Mouse (Mus musculus): ENCODE measurements around the gene Eml4. TPM values are rescaled to one million over a fixed set of nuclear protein-coding genes. Genes with fewer than 3 reads are reported as not detected.

Eml4 gene
- polyA plus RNA-seq, 1 experiment = 0.95 TPM

- H3K27me3 ChIP-seq (replicated peaks) = peaks cover 46% of the 10 kb centered on the region
- peaks cover 56% of the 10 kb centered on the region for H3K4me1 ChIP-seq
- no peaks in the 10 kb centered on the region for H3K36me3 ChIP-seq (replicated peaks; ENCODE audit: low read length)
- no peak overlapping the region for H3K4me3 ChIP-seq (replicated peaks)
- peaks cover 3% of the 10 kb centered on the region for H3K9me3 ChIP-seq
- no peak for TF ChIP-seq GATA1 (IDR thresholded peaks at IDR 0.05; ENCODE audit: borderline replicate concordance, low read length)
- no peak for TF ChIP-seq FLI1 (IDR thresholded peaks at IDR 0.05; ENCODE audit: low read length)
These were observed 37.6 kb upstream of the Eml4 start for GRCm38 (mm10) chr17:83313046-83313689.

DNA sequence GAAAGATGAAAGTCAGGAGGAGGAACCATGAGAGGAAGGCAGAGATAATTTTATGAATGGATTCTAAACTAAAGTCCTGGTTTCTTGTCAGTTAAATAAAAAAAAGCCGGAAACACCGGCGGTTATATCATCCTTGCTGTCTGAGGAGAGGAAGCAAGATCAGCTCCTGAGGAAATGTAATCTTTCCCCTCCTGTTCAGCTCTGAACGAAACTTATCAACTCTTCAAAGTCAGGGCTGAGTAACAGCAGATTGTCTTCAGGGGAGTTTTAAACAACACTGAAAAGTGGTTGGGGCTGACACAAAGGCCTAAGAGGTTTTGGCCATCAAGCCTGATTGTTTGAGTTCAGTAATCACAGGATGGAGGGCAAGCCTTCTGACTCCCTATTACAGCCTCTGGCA, 35.3 kb upstream of the Eml4 start:
- no peak overlapping the region for H3K4me3 ChIP-seq (replicated peaks)
- no peaks in the 10 kb centered on the region for H3K36me3 ChIP-seq (replicated peaks; ENCODE audit: low read length)
- H3K27me3 ChIP-seq (replicated peaks) = peaks cover 39% of the 10 kb centered on the region
- peaks cover 51% of the 10 kb centered on the region for H3K4me1 ChIP-seq
- TF ChIP-seq GATA1 (IDR thresholded peaks at IDR 0.05; ENCODE audit: borderline replicate concordance, low read length) = no peak
- no peak for TF ChIP-seq FLI1 (IDR thresholded peaks at IDR 0.05; ENCODE audit: low read length)
- peaks cover 9% of the 10 kb centered on the region for H3K9me3 ChIP-seq

DNA sequence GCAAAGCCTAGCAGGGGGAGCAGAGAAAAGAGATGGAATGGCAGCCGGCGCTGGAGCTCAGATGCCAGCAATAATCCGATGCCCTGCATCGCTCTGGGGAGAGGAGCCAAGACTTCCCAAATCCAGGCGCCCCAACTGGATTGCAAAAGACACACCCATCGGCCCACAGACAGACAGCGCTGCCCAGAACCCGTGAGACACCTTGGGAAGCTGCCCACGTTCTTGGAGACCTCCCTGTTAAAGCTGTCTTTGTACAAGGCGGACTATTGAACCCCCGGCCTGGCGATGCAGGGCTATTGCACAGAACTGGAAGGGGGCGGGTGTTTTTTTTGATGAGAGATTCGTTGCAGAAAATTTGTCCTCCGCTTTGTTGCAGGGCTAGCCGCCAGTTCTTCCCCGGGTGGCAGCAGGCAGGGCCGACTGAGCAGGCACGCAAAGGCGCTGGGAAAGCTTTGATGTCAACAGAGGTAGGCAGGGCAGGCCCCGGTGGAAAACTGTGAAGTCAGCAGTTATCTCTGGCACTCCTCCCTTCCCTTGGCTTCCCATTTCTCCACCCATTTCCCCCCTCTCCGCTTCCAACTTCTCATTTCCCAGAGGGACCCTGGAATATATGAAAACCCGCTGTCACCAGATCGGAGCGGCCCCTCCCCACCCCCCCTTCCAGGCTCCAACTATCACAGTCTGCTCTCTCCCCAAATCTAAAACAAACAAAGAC, 28.0 kb upstream of the Eml4 start:
- no peak for TF ChIP-seq GATA1 (IDR thresholded peaks at IDR 0.05; ENCODE audit: borderline replicate concordance, low read length)
- TF ChIP-seq FLI1 (IDR thresholded peaks at IDR 0.05; ENCODE audit: low read length) = no peak
- Histone ChIP-seq H3K4me3 (replicated peaks) (peak overlapping the region; percentile 64), H3K27me3 (replicated peaks) (peaks cover 9% of the 10 kb centered on the region), H3K4me1 (peaks cover 29% of the 10 kb centered on the region), H3K9me3 (peaks cover 14% of the 10 kb centered on the region), H3K36me3 (replicated peaks; ENCODE audit: low read length) (no peaks in the 10 kb centered on the region)

DNA sequence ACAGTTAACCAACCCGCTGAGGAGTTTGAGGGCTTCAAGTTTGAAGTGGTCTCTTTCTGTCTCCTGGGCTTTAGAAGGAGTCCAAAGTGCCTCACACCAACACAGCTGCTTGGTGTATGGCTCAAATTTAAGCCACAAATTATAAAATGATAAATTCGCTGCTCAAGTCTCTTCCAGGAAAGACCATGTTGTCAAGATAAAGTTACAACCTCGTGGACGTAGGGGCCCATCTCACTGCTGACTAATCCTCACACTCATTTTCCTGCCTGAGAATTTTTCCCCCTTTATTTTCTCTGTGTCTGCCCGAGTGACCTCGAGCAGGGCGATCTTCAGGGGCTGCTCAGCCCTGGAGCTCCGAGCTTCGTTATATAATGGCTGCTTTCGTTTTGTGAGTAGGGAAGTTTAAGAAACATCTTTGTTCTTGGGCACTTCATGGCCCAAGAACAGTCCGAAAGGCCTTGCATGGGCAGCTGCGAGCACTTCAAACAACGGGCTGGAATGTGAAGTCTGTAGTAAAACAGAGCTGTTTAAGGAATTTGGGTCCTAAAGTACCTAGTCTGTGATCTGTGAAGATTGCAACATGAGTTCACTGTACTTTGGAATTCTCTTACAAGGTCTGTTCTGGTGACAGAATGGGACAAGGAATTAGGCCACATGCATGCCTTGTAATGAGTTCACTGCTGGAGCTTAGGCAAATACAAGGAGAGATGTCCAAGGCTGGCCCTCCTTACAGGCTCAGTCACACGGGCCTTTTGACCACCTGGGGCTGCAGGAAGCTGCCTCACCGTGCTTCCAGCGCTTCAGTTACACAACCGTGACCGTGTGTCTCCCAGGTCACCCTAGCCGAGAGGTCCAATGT, 27.1 kb upstream of the Eml4 start:
- Histone ChIP-seq H3K27me3 (replicated peaks) (peaks cover 1% of the 10 kb centered on the region), H3K4me3 (replicated peaks) (peak overlapping the region; percentile 81), H3K4me1 (peaks cover 24% of the 10 kb centered on the region), H3K9me3 (peaks cover 7% of the 10 kb centered on the region), H3K36me3 (replicated peaks; ENCODE audit: low read length) (no peaks in the 10 kb centered on the region)
- TF ChIP-seq GATA1 (IDR thresholded peaks at IDR 0.05; ENCODE audit: borderline replicate concordance, low read length) (no peak), FLI1 (IDR thresholded peaks at IDR 0.05; ENCODE audit: low read length) (no peak)

- TF ChIP-seq FLI1 (IDR thresholded peaks at IDR 0.05; ENCODE audit: low read length) = no peak
- no peak for TF ChIP-seq GATA1 (IDR thresholded peaks at IDR 0.05; ENCODE audit: borderline replicate concordance, low read length)
- no peak overlapping the region for H3K4me3 ChIP-seq (replicated peaks)
- peaks cover 24% of the 10 kb centered on the region for H3K4me1 ChIP-seq
- no peaks in the 10 kb centered on the region for H3K27me3 ChIP-seq (replicated peaks)
- no peaks in the 10 kb centered on the region for H3K36me3 ChIP-seq (replicated peaks; ENCODE audit: low read length)
- 0 out of 2 replicates have a peak, but pooled peaks cover 5% of the 10 kb centered on the region for H3K9me3 ChIP-seq
These were observed 26.5 kb upstream of the Eml4 start for GRCm38 (mm10) chr17:83324269-83324616.

- H3K27me3 ChIP-seq (replicated peaks) = peaks cover 3% of the 10 kb centered on the region
- TF ChIP-seq GATA1 (IDR thresholded peaks at IDR 0.05; ENCODE audit: borderline replicate concordance, low read length) (no peak), FLI1 (IDR thresholded peaks at IDR 0.05; ENCODE audit: low read length) (no peak)
- H3K36me3 ChIP-seq (replicated peaks; ENCODE audit: low read length) = no peaks in the 10 kb centered on the region
- H3K9me3 ChIP-seq = no peaks in the 10 kb centered on the region
- H3K4me1 ChIP-seq = peaks cover 15% of the 10 kb centered on the region
- no peak overlapping the region for H3K4me3 ChIP-seq (replicated peaks)
These were observed 15.5 kb upstream of the Eml4 start for GRCm38 (mm10) chr17:83335183-83335584.

- H3K27me3 ChIP-seq (replicated peaks) = peaks cover 3% of the 10 kb centered on the region
- TF ChIP-seq GATA1 (IDR thresholded peaks at IDR 0.05; ENCODE audit: borderline replicate concordance, low read length) = no peak
- no peak for TF ChIP-seq FLI1 (IDR thresholded peaks at IDR 0.05; ENCODE audit: low read length)
- H3K9me3 ChIP-seq = no peaks in the 10 kb centered on the region
- no peaks in the 10 kb centered on the region for H3K36me3 ChIP-seq (replicated peaks; ENCODE audit: low read length)
- no peak overlapping the region for H3K4me3 ChIP-seq (replicated peaks)
- H3K4me1 ChIP-seq = peaks cover 13% of the 10 kb centered on the region
These were observed 13.5 kb upstream of the Eml4 start for GRCm38 (mm10) chr17:83337051-83337898.

- Histone ChIP-seq H3K9me3 (no peaks in the 10 kb centered on the region), H3K4me3 (replicated peaks) (no peak overlapping the region), H3K4me1 (peaks cover 13% of the 10 kb centered on the region), H3K36me3 (replicated peaks; ENCODE audit: low read length) (no peaks in the 10 kb centered on the region), H3K27me3 (replicated peaks) (peaks cover 3% of the 10 kb centered on the region)
- TF ChIP-seq FLI1 (IDR thresholded peaks at IDR 0.05; ENCODE audit: low read length) (no peak), GATA1 (IDR thresholded peaks at IDR 0.05; ENCODE audit: borderline replicate concordance, low read length) (no peak)
These were observed 11.2 kb upstream of the Eml4 start for GRCm38 (mm10) chr17:83339368-83340085.

Data from megakaryocyte, embryonic 14.5 days (primary cell).